Mouse (Mus musculus) lung, embryonic 16.5 days (tissue): ENCODE measurements at regions not wholly inside any gene's neighbourhood (a gene's known extent, or its start where the extent isn't known, plus 50 kb on each side); places are given as distances from the start of the nearest gene placed in this dataset.

Experiments
- ATAC-seq: fragments of 200-750 bp; cut with Nextera tagmentation; 2 replicates; pipeline ENCODE4 v1.8.0; 2017; ENCODE audit warnings: low read depth, mild to moderate bottlenecking, moderate library complexity
- H3K27ac ChIP-seq: fragments of 300-500 bp; sonication (generic); 2 replicates; pipeline ENCODE4 v1.5.1; 2014; ENCODE audit warnings: mild to moderate bottlenecking, control low read depth, low read length
- H3K27me3 ChIP-seq: fragments of 300-500 bp; sonication (generic); 2 replicates; pipeline ENCODE4 v1.6.1; 2014; ENCODE audit warnings: low read depth, low read length, mixed read lengths; ENCODE audit not compliant: control insufficient read depth, insufficient read depth
- H3K36me3 ChIP-seq: fragments of 300-500 bp; sonication (generic); 2 replicates; pipeline ENCODE4 v1.6.1; 2014; ENCODE audit warnings: low read length; ENCODE audit not compliant: control insufficient read depth, insufficient read depth
- H3K4me1 ChIP-seq: fragments of 300-500 bp; sonication (generic); replicated peaks from 2 replicates; pipeline ENCODE4 v1.6.1; 2014; ENCODE audit warnings: low read length, mixed read lengths; ENCODE audit not compliant: control insufficient read depth, insufficient read depth
- H3K4me2 ChIP-seq: fragments of 300-500 bp; sonication (generic); 2 replicates; pipeline ENCODE4 v1.6.1; 2014; ENCODE audit warnings: low read depth, low read length, control low read depth
- H3K4me3 ChIP-seq: fragments of 300-500 bp; sonication (generic); 2 replicates; pipeline ENCODE4 v1.5.1; 2014; ENCODE audit warnings: mild to moderate bottlenecking, low read length, control low read depth
- H3K9ac ChIP-seq: fragments of 300-500 bp; sonication (generic); 2 replicates; pipeline ENCODE4 v1.6.1; 2014; ENCODE audit warnings: low read length, control low read depth
- H3K9me3 ChIP-seq: fragments of 300-500 bp; sonication (generic); 2 replicates; pipeline ENCODE4 v1.6.1; 2016; ENCODE audit warnings: low read length; ENCODE audit not compliant: control insufficient read depth
- WGBS: fragments of 180-500 bp; shearing (Covaris S2); extraction: QIAGEN DNeasy Blood & Tissue Kit; methylation state at CpG from one replicate; pipeline ENCODE4 v1.1.7; 2014; 5-methylcytosine and 5-hydroxymethylcytosine counted together

GRCm38 (mm10) chr4:10759491-10759890 lies 114.8 kb upstream of the 2610301B20Rik start:
- Histone ChIP-seq H3K9ac (no peak overlapping the region), H3K4me1 (no peaks in the 10 kb centered on the region), H3K4me2 (no peak overlapping the region), H3K27ac (no peak overlapping the region), H3K27me3 (no peaks in the 10 kb centered on the region), H3K9me3 (no peaks in the 10 kb centered on the region), H3K36me3 (no peaks in the 10 kb centered on the region), H3K4me3 (no peak overlapping the region)
- WGBS, result 93% methylated on average over 4 of the region's 4 CpGs
- no peak for ATAC-seq

- H3K9ac ChIP-seq, result no peak overlapping the region
- H3K4me1 ChIP-seq, result no peaks in the 10 kb centered on the region
- WGBS, result 66% methylated on average over 6 of the region's 6 CpGs
- no peaks in the 10 kb centered on the region for H3K27me3 ChIP-seq
- H3K36me3 ChIP-seq, result no peaks in the 10 kb centered on the region
- no peak for ATAC-seq
- H3K4me3 ChIP-seq, result no peak overlapping the region
- H3K4me2 ChIP-seq, result no peak overlapping the region
- H3K9me3 ChIP-seq, result no peaks in the 10 kb centered on the region
- no peak overlapping the region for H3K27ac ChIP-seq
These were observed 106.6 kb upstream of the 2610301B20Rik start for GRCm38 (mm10) chr4:10767676-10768075.

- Histone ChIP-seq H3K27me3 (no peaks in the 10 kb centered on the region), H3K9me3 (no peaks in the 10 kb centered on the region), H3K9ac (no peak overlapping the region), H3K4me1 (no peaks in the 10 kb centered on the region), H3K4me2 (no peak overlapping the region), H3K4me3 (no peak overlapping the region), H3K36me3 (no peaks in the 10 kb centered on the region), H3K27ac (no peak overlapping the region)
- 78% methylated on average over 13 of the region's 13 CpGs for WGBS
- no peak for ATAC-seq
These were observed 104.2 kb upstream of the 2610301B20Rik start for GRCm38 (mm10) chr4:10770026-10770643.

- H3K9me3 ChIP-seq, result no peaks in the 10 kb centered on the region
- H3K9ac ChIP-seq, result no peak overlapping the region
- no peak overlapping the region for H3K4me2 ChIP-seq
- no peaks in the 10 kb centered on the region for H3K36me3 ChIP-seq
- no peaks in the 10 kb centered on the region for H3K27me3 ChIP-seq
- no peak overlapping the region for H3K4me3 ChIP-seq
- no peak overlapping the region for H3K27ac ChIP-seq
- H3K4me1 ChIP-seq, result no peaks in the 10 kb centered on the region
- 4% methylated on average over 3 of the region's 3 CpGs for WGBS
- ATAC-seq, result peak; percentile 67
These were observed 99.6 kb upstream of the 2610301B20Rik start for GRCm38 (mm10) chr4:10774557-10775215.

DNA sequence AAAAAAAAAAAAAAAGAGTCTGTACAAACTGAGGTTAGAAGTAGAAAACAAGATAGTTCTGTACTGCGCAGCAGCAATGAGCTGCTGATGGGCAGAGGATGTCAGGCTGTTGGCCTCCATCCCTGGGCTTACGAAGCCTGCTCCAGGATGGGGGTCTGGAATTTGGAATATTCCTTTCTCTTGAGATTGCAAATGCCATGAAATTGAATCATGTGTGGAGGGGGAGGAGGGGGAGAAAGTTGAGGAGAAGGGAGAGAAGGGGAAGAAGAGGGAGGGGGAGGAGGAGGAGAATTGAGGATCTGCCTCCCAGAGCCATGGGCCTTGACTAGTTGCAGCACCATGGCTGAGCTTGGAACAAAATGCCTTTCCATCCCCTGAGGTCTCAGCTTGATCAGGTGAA lies 87.6 kb upstream of the 2610301B20Rik start:
- WGBS, result 83% methylated on average over 2 of the region's 2 CpGs
- Histone ChIP-seq H3K36me3 (no peaks in the 10 kb centered on the region), H3K9ac (no peak overlapping the region), H3K4me3 (no peak overlapping the region), H3K27ac (no peak overlapping the region), H3K9me3 (no peaks in the 10 kb centered on the region), H3K4me1 (no peaks in the 10 kb centered on the region), H3K4me2 (no peak overlapping the region), H3K27me3 (no peaks in the 10 kb centered on the region)
- ATAC-seq, result no peak

DNA sequence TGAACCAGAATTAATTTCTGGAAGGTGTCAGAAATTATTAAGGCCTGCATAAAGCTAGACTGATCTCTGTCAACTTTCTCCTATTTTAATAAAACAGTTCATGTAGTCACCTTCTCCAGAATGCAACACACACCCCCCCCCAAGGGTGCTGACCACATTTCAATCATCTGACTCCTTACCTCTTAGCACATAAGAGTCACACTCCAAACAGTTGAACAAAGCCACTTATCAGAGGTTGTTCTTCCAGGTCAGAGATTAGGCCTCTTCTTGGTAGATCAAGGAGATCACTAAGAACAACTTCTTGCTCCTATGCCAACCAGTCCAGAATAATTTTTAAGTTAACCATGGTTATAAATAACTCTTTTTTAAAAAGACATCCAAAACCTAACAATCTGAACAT lies 86.0 kb upstream of the 2610301B20Rik start:
- Histone ChIP-seq H3K36me3 (no peaks in the 10 kb centered on the region), H3K27me3 (no peaks in the 10 kb centered on the region), H3K4me2 (no peak overlapping the region), H3K9ac (no peak overlapping the region), H3K27ac (no peak overlapping the region), H3K4me3 (no peak overlapping the region), H3K4me1 (peaks cover 3% of the 10 kb centered on the region), H3K9me3 (no peaks in the 10 kb centered on the region)
- ATAC-seq, result 0 out of 2 replicates have a peak, but pooled peaks have one; percentile 36

DNA sequence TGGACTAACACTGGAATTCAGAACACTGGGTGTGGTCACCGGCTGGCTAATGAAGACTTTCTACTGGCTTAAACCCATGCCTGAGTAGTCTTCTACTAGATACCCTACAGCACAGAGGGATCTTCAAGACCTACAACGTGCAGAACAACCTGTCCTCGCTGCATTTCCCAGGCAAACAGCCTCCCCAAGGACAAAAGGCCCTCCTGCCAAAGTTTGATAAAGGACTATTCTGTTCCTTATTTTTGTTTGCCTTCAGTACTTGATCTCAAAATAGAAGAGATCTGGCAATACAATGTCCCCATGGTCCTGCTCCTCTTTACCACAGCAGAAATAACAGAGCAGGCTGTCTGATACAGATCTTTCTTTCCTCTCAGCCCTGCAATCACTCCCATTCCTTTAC lies 85.2 kb upstream of the 2610301B20Rik start:
- Histone ChIP-seq H3K4me1 (peaks cover 3% of the 10 kb centered on the region), H3K36me3 (no peaks in the 10 kb centered on the region), H3K9me3 (no peaks in the 10 kb centered on the region), H3K4me3 (no peak overlapping the region), H3K27me3 (no peaks in the 10 kb centered on the region), H3K27ac (no peak overlapping the region), H3K4me2 (no peak overlapping the region), H3K9ac (no peak overlapping the region)
- WGBS, result 62% methylated on average over 3 of the region's 3 CpGs
- ATAC-seq, result no peak

GRCm38 (mm10) chr4:10792628-10793027 lies 81.7 kb upstream of the 2610301B20Rik start:
- no peaks in the 10 kb centered on the region for H3K27me3 ChIP-seq
- no peak overlapping the region for H3K27ac ChIP-seq
- ATAC-seq, result peak; percentile 49; the same call in 1 of the 2 replicates
- no peaks in the 10 kb centered on the region for H3K36me3 ChIP-seq
- WGBS, result 29% methylated on average over 3 of the region's 3 CpGs
- no peak overlapping the region for H3K4me3 ChIP-seq
- H3K9ac ChIP-seq, result no peak overlapping the region
- H3K4me1 ChIP-seq, result peaks cover 3% of the 10 kb centered on the region
- H3K9me3 ChIP-seq, result no peaks in the 10 kb centered on the region
- no peak overlapping the region for H3K4me2 ChIP-seq

DNA sequence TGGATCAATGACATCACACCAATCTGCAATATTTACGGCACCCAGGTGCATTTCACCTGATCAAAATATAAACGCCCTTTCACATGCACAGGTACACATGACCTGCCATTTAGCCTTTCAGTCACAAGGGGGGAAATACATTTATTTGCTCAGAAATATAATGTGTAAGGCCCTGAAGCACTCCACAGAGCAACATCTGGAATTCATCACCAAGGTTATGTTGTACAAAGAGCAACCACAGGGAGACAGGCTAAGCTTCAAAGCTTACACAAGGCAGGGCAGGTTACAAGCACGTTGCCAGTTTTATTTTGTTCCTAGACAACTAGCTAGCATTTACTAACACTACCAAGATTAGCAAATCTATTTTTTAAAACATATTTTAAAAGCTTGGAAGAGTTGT lies 79.8 kb upstream of the 2610301B20Rik start:
- H3K4me3 ChIP-seq, result no peak overlapping the region
- H3K4me2 ChIP-seq, result no peak overlapping the region
- 70% methylated on average over 3 of the region's 3 CpGs for WGBS
- no peaks in the 10 kb centered on the region for H3K9me3 ChIP-seq
- no peak overlapping the region for H3K27ac ChIP-seq
- no peak for ATAC-seq
- peaks cover 3% of the 10 kb centered on the region for H3K4me1 ChIP-seq
- H3K36me3 ChIP-seq, result no peaks in the 10 kb centered on the region
- no peak overlapping the region for H3K9ac ChIP-seq
- H3K27me3 ChIP-seq, result no peaks in the 10 kb centered on the region
